ENCODE assay signal across 10 mouse cellular contexts in genomic region chr14:64568689-64569088, GRCm38 (mm10).
A peak's percentile ranks its signal among the peaks of the same experiment; 100 is the strongest.
DNase-seq lines count a peak whose midpoint lies in the region; TF ChIP-seq lines count a peak whose summit lies in the region.
"Had no signal": no experiment of that assay in that cellular context is flagged by ENCODE, and none has a peak within 500 bp of the region (broad histone marks: within the 10 kb centered on the region; RNA-seq: fewer than 3 reads in every experiment).

No protein-coding gene starts in this region.

- H3K4me3 ChIP-seq in lung, adult 2 months (replicated peaks; ENCODE audit: extremely low read depth, low read depth, low read length): no peak overlapping the region
- H3K4me3 ChIP-seq: hindbrain, embryonic 12.5 days; liver, embryonic 15.5 days had no signal

- TF ChIP-seq CTCF in lung, adult 2 months (IDR thresholded peaks at IDR 0.05; ENCODE audit: insufficient read depth, low read length): no peak

- intact Hi-C loops in gastrocnemius, postnatal 14 days (cut with DNase I; ENCODE audit: low total_unique reads): no loop called here

- peak; percentile 24 for DNase-seq in gastrocnemius, postnatal 14 days
- no peak for DNase-seq in gastrocnemius, postnatal 4 days (ENCODE audit: low spot score in 2 of 2)
- DNase-seq in lung, postnatal 14 days: peak; percentile 25
- no peak for DNase-seq in lung, adult 2 months
- DNase-seq in embryo, embryonic 10.5 days (ENCODE audit: low spot score): peak; percentile 73
- DNase-seq in ovary, postnatal 14 days (ENCODE audit: low spot score): peak; percentile 36
- no peak for DNase-seq in thymus, postnatal 10 days (ENCODE audit: low spot score in 2 of 2)
- DNase-seq in thymus, adult 18-20 months: no peak

- TF ChIP-seq POLR2A in lung, adult 2 months (IDR thresholded peaks at IDR 0.05; ENCODE audit: borderline replicate concordance, extremely low read depth, low read depth, low read length): no peak

- no peaks in the 10 kb centered on the region for H3K4me1 ChIP-seq in lung, adult 2 months (ENCODE audit: control insufficient read depth, insufficient read depth, low read length)
- H3K4me1 ChIP-seq: liver, embryonic 15.5 days had no signal

- WGBS in lung, adult 2 months: 4% methylated on average over 6 of the region's 6 CpGs

Comparison
In these comparisons a context has a peak if more than half of its experiments do, and no peak if none do; other contexts are left out.
1. DNase-seq: peak in gastrocnemius, postnatal 14 days (single experiment), lung, postnatal 14 days (single experiment), embryo, embryonic 10.5 days (single experiment) and ovary, postnatal 14 days (single experiment); none in gastrocnemius, postnatal 4 days (0 of 2), lung, adult 2 months (single experiment), thymus, postnatal 10 days (0 of 2) and thymus, adult 18-20 months (0 of 2).